Mouse (Mus musculus) neural tube, embryonic 11.5 days (tissue): ENCODE data around the gene Gm11938. TPM values are rescaled to one million over a fixed set of nuclear protein-coding genes. Genes with fewer than 3 reads are reported as not detected.
"Not testable (repeated sequence)": the region's sequence is repeated elsewhere in the genome, so short reads cannot be mapped to it uniquely, and the experiment has no call there.

Experiments
- ATAC-seq: fragments of 200-750 bp; cut with Nextera tagmentation; 2 replicates; pipeline ENCODE4 v1.8.0; 2017; ENCODE audit warnings: moderate number of reproducible peaks, mild to moderate bottlenecking, moderate TSS enrichment, moderate library complexity; ENCODE audit not compliant: insufficient read depth, low FRiP score, low TSS enrichment
- DNase-seq: peaks from one replicate; pipeline ENCODE4 v3.0.0-alpha.2; 2015; ENCODE audit warnings: low spot score
- H3K27ac ChIP-seq: fragments of 300-500 bp; sonication (generic); 2 replicates; pipeline ENCODE4 v1.5.1; 2014; ENCODE audit warnings: low read depth, mild to moderate bottlenecking, low read length
- H3K27me3 ChIP-seq: fragments of 300-500 bp; sonication (generic); 2 replicates; pipeline ENCODE4 v1.6.1; 2014; ENCODE audit warnings: mild to moderate bottlenecking, low read length, mixed read lengths; ENCODE audit not compliant: control insufficient read depth, insufficient read depth
- H3K36me3 ChIP-seq: fragments of 300-500 bp; sonication (generic); 2 replicates; pipeline ENCODE4 v1.6.1; 2014; ENCODE audit warnings: mild to moderate bottlenecking, low read length, moderate library complexity, mixed read lengths; ENCODE audit not compliant: control insufficient read depth, insufficient read depth
- H3K4me1 ChIP-seq: fragments of 300-500 bp; sonication (generic); 2 replicates; pipeline ENCODE4 v1.6.1; 2014; ENCODE audit warnings: low read length, mixed read lengths; ENCODE audit not compliant: control insufficient read depth, insufficient read depth
- H3K4me2 ChIP-seq: fragments of 300-500 bp; sonication (generic); 2 replicates; pipeline ENCODE4 v1.6.1; 2014; ENCODE audit warnings: low read depth, mild to moderate bottlenecking, moderate library complexity
- H3K4me3 ChIP-seq: fragments of 300-500 bp; sonication (generic); 2 replicates; pipeline ENCODE4 v1.5.1; 2014; ENCODE audit warnings: low read depth, low read length
- H3K9ac ChIP-seq: fragments of 300-500 bp; sonication (generic); 2 replicates; pipeline ENCODE4 v1.6.1; 2014; ENCODE audit warnings: mild to moderate bottlenecking, low read length
- H3K9me3 ChIP-seq: fragments of 300-500 bp; sonication (generic); 2 replicates; pipeline ENCODE4 v1.6.1; 2016; ENCODE audit warnings: low read length; ENCODE audit not compliant: control insufficient read depth
- WGBS: fragments of 180-500 bp; shearing (Covaris S2); extraction: QIAGEN DNeasy Blood & Tissue Kit; methylation state at CpG from one replicate; pipeline ENCODE4 v1.1.7; 2014; 5-methylcytosine and 5-hydroxymethylcytosine counted together
- polyA plus RNA-seq: library from polyadenylated mRNA; unstranded; fragments of >200 nt; fragmentation: Nextera tagmentation; extraction: Ambion mirVana; gene quantifications from 2 replicates; pipeline ENCODE4 v1.2.1, GENCODE M21; 2014

Gene Gm11938
- not detected in 2 replicates for polyA plus RNA-seq

- not testable (repeated sequence) for H3K4me2 ChIP-seq, H3K27me3 ChIP-seq, H3K27ac ChIP-seq, H3K9me3 ChIP-seq, DNase-seq, ATAC-seq, H3K36me3 ChIP-seq, H3K4me3 ChIP-seq, H3K4me1 ChIP-seq, H3K9ac ChIP-seq
- 69% methylated on average over 1 of the region's 1 CpGs for WGBS
Observed at GRCm38 (mm10) chr11:99603208-99603607, at the start of gene Gm11938. Gene Gm11938 (minus strand): TSS chr11:99603308.

- DNase-seq, result no peak
- Histone ChIP-seq H3K27me3 (no peaks in the 10 kb centered on the region), H3K4me3 (no peak within 1 kb of the TSS), H3K4me2 (no peak within 1 kb of the TSS), H3K27ac (no peak within 1 kb of the TSS), H3K9me3 (no peaks in the 10 kb centered on the region), H3K4me1 (no peaks in the 10 kb centered on the region), H3K36me3 (no peaks in the 10 kb centered on the region), H3K9ac (no peak within 1 kb of the TSS)
- ATAC-seq, result no peak
- 85% methylated on average over 2 of the region's 2 CpGs for WGBS
Observed at GRCm38 (mm10) chr11:99650136-99650535, 47.0 kb upstream of the Gm11938 start, which contains the start of gene Gm11555. Gene Gm11555 (minus strand): TSS chr11:99650236.

GRCm38 (mm10) chr11:99646444-99646843 is 43.3 kb upstream of the Gm11938 start:
- Histone ChIP-seq H3K9me3 (no peaks in the 10 kb centered on the region), H3K4me1 (no peaks in the 10 kb centered on the region), H3K4me2 (no peak overlapping the region), H3K27ac (no peak overlapping the region), H3K4me3 (no peak overlapping the region), H3K36me3 (no peaks in the 10 kb centered on the region), H3K27me3 (no peaks in the 10 kb centered on the region), H3K9ac (no peak overlapping the region)
- WGBS, result 89% methylated on average over 15 of the region's 15 CpGs
- ATAC-seq, result no peak
- DNase-seq, result no peak

GRCm38 (mm10) chr11:99644351-99644750 is 41.2 kb upstream of the Gm11938 start:
- 84% methylated on average over 3 of the region's 3 CpGs for WGBS
- no peak overlapping the region for H3K4me2 ChIP-seq
- no peak overlapping the region for H3K27ac ChIP-seq
- ATAC-seq (no peak), DNase-seq (no peak)
- no peaks in the 10 kb centered on the region for H3K36me3 ChIP-seq
- H3K4me1 ChIP-seq, result no peaks in the 10 kb centered on the region
- no peak overlapping the region for H3K4me3 ChIP-seq
- no peak overlapping the region for H3K9ac ChIP-seq
- no peaks in the 10 kb centered on the region for H3K9me3 ChIP-seq
- H3K27me3 ChIP-seq, result no peaks in the 10 kb centered on the region

- H3K9me3 ChIP-seq, H3K4me3 ChIP-seq, H3K36me3 ChIP-seq, H3K27me3 ChIP-seq, H3K4me1 ChIP-seq, ATAC-seq, H3K4me2 ChIP-seq, H3K27ac ChIP-seq, H3K9ac ChIP-seq, DNase-seq: not testable (repeated sequence)
- 86% methylated on average over 9 of the region's 9 CpGs for WGBS
Observed at GRCm38 (mm10) chr11:99643635-99644139, 40.6 kb upstream of the Gm11938 start, which contains the start of gene Krtap4-7. Gene Krtap4-7 (minus strand): TSS chr11:99644089.

GRCm38 (mm10) chr11:99640926-99641325 is 37.8 kb upstream of the Gm11938 start:
- H3K9me3 ChIP-seq, result no peaks in the 10 kb centered on the region
- H3K9ac ChIP-seq, result no peak overlapping the region
- ATAC-seq (no peak), DNase-seq (no peak)
- H3K4me3 ChIP-seq, result no peak overlapping the region
- no peaks in the 10 kb centered on the region for H3K27me3 ChIP-seq
- no peak overlapping the region for H3K4me2 ChIP-seq
- no peaks in the 10 kb centered on the region for H3K4me1 ChIP-seq
- no peak overlapping the region for H3K27ac ChIP-seq
- 53% methylated on average over 1 of the region's 1 CpGs for WGBS
- H3K36me3 ChIP-seq, result no peaks in the 10 kb centered on the region

GRCm38 (mm10) chr11:99637086-99637485 is 34.0 kb upstream of the Gm11938 start:
- DNase-seq (no peak), ATAC-seq (no peak)
- H3K27me3 ChIP-seq, result no peaks in the 10 kb centered on the region
- H3K36me3 ChIP-seq, result no peaks in the 10 kb centered on the region
- H3K9me3 ChIP-seq, result no peaks in the 10 kb centered on the region
- no peak overlapping the region for H3K9ac ChIP-seq
- no peak overlapping the region for H3K27ac ChIP-seq
- WGBS, result 79% methylated on average over 1 of the region's 1 CpGs
- no peaks in the 10 kb centered on the region for H3K4me1 ChIP-seq
- no peak overlapping the region for H3K4me3 ChIP-seq
- no peak overlapping the region for H3K4me2 ChIP-seq

GRCm38 (mm10) chr11:99634653-99635134 is 31.6 kb upstream of the Gm11938 start, which contains the start of gene Krtap4-2:
Gene Krtap4-2 (minus strand): TSS chr11:99635084.
- 46% methylated on average over 7 of the region's 8 CpGs for WGBS
- H3K36me3 ChIP-seq, result no peaks in the 10 kb centered on the region
- no peak within 1 kb of the TSS for H3K4me2 ChIP-seq
- H3K9ac ChIP-seq, result no peak within 1 kb of the TSS
- no peaks in the 10 kb centered on the region for H3K4me1 ChIP-seq
- DNase-seq (no peak), ATAC-seq (no peak)
- H3K27me3 ChIP-seq, result no peaks in the 10 kb centered on the region
- H3K4me3 ChIP-seq, result no peak within 1 kb of the TSS
- H3K9me3 ChIP-seq, result no peaks in the 10 kb centered on the region
- no peak within 1 kb of the TSS for H3K27ac ChIP-seq

- H3K4me2 ChIP-seq, result no peak overlapping the region
- WGBS, result 48% methylated on average over 2 of the region's 2 CpGs
- H3K4me1 ChIP-seq, result no peaks in the 10 kb centered on the region
- no peak overlapping the region for H3K27ac ChIP-seq
- no peak overlapping the region for H3K4me3 ChIP-seq
- no peaks in the 10 kb centered on the region for H3K27me3 ChIP-seq
- no peaks in the 10 kb centered on the region for H3K36me3 ChIP-seq
- DNase-seq (no peak), ATAC-seq (no peak)
- H3K9me3 ChIP-seq, result no peaks in the 10 kb centered on the region
- H3K9ac ChIP-seq, result no peak overlapping the region
Observed at GRCm38 (mm10) chr11:99633293-99633692, 30.2 kb upstream of the Gm11938 start.
